Mouse (Mus musculus): Measurements from ENCODE around the gene Chac1.

Chac1 gene

DNA sequence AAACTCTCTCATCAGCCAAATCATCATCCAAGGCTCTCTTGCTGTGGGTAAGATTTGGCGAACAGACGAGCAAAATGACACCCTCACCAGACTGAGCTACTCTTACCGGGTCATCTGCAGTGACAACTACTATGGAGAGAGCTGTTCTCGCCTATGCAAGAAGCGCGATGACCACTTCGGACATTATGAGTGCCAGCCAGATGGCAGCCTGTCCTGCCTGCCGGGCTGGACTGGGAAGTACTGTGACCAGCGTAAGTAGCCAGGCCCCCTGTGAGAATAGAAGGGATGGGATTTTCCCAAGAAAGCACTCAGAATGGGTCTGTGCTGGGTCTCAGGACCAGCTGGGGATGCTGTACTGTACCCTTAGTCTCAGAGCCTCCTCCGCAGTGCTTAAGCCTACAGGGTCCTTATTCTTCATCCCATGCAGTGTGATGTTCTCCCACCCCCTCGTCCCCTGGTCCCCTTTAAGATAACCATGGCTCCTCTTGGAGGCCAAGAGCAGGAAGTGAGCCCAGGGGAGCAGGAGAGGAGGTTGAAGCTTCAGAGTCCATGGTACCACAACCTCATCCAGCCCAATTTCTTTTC, 23.0 kb upstream of the Chac1 start:
- DNase-seq (ENCODE audit: low read depth), result no peak

DNA sequence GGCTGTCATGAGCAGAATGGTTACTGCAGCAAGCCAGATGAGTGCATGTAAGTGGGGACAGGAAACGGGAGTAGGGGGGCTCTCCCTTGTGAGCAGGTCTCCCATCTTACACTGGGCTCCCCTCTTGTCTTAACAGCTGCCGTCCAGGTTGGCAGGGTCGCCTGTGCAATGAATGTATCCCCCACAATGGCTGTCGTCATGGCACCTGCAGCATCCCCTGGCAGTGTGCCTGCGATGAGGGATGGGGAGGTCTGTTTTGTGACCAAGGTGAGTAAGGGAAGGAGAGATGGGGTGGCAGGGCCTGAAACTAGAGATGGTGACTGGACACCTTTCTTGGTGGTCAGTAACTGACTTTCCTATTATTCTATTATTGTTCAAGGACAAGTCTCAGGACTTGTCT, 22.5 kb upstream of the Chac1 start:
- no peak for DNase-seq (ENCODE audit: low read depth)

DNA sequence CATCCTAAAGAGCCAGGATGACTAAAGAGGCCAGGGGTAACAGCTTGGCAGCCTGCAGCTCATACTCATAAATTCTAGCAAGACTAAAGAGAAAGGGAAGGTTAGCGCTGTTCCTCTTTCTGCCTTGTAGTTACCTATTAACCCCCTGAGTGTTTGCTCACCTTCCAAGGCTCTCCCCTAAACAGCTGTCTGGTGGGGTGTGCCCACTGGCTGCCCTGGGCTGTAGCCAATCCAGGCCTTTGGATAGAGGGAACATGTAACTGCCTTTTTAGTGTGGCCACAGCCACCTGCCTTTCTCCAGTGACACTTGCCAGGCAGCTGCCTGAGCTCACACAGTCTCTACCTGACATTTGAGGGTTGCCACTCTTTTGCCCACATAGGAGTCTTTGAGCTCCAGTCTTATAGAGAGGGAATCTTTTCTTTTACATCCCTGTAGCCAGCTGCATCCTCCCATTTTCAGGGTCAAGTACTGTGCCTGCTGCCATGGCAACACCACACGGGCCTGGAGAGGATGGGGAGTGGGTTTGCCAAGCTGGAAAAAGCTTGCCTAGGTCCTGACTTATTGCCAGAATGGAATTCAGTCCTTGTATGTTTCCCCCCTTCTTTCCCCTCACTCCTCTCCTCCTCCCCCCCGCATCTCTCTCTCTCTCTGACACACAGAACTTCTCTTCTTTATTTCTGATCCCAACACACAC, 21.8 kb upstream of the Chac1 start:
- no peak for DNase-seq (ENCODE audit: low read depth)

DNA sequence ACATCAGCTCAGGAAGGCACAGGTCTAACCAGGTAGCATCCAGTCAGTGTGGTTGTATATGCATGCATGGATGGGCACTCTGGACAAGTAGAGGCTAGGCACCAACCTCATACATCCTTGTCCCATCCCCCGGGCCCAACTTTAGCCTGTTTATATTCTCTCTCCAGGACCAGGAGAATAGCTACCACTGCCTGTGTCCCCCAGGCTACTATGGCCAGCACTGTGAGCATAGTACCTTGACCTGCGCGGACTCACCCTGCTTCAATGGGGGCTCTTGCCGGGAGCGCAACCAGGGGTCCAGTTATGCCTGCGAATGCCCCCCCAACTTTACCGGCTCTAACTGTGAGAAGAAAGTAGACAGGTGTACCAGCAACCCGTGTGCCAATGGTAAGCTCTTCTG, 20.2 kb upstream of the Chac1 start:
- DNase-seq (ENCODE audit: low read depth), result no peak

DNA sequence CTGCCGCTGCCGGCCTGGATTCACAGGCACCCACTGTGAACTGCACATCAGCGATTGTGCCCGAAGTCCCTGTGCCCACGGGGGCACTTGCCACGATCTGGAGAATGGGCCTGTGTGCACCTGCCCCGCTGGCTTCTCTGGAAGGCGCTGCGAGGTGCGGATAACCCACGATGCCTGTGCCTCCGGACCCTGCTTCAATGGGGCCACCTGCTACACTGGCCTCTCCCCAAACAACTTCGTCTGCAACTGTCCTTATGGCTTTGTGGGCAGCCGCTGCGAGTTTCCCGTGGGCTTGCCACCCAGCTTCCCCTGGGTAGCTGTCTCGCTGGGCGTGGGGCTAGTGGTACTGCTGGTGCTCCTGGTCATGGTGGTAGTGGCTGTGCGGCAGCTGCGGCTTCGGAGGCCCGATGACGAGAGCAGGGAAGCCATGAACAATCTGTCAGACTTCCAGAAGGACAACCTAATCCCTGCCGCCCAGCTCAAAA, 18.8 kb upstream of the Chac1 start:
- DNase-seq (ENCODE audit: low read depth), result no peak

DNA sequence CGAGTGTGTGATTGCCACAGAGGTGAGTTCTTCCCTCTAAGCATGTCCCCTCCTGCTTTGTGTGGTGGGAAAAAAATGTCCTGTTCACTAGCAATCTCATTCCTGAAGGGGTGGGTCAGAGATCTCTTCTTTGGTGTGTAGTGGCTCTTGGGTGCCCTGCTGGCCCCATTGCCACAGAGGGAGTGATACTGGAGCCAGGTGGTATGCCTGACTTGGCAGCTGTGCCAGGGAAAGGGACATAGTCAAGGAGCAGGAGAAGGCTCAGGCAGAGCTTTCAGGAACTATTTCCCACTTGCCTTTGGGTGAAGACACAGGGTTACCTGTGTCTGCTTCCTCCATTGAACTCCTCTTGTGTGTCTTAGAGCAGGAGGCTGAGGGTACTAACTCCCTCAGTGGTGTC, 16.9 kb upstream of the Chac1 start:
- DNase-seq (ENCODE audit: low read depth), result no peak

DNA sequence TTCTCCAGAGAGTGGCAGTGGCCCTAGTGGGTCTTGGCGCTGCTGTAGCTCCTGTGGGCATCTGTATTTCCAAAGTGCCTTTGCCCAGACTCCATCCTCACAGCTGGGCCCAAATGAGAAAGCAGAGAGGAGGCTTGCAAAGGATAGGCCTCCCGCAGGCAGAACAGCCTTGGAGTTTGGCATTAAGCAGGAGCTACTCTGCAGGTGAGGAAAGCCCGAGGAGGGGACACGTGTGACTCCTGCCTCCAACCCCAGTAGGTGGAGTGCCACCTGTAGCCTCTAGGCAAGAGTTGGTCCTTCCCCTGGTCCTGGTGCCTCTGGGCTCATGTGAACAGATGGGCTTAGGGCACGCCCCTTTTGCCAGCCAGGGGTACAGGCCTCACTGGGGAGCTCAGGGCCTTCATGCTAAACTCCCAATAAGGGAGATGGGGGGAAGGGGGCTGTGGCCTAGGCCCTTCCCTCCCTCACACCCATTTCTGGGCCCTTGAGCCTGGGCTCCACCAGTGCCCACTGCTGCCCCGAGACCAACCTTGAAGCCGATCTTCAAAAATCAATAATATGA, 16.0 kb upstream of the Chac1 start:
- DNase-seq (ENCODE audit: low read depth), result no peak

DNA sequence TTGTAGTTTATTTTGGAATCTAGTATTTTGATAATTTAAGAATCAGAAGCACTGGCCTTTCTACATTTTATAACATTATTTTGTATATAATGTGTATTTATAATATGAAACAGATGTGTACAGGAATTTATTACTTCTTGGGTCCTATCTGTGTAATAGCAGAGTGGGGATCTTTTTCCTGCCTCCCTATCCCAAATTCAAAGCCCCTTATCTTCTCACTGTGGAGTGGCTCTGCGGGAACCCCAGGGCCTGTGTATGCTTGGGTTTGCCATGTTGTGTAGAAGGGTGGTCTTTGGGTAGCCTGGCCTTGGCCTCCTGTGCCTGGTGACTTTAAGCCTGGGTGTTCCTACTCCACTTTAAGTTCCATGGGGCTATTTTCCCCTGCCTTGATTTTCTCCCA, 15.5 kb upstream of the Chac1 start:
- no peak for DNase-seq (ENCODE audit: low read depth)

DNA sequence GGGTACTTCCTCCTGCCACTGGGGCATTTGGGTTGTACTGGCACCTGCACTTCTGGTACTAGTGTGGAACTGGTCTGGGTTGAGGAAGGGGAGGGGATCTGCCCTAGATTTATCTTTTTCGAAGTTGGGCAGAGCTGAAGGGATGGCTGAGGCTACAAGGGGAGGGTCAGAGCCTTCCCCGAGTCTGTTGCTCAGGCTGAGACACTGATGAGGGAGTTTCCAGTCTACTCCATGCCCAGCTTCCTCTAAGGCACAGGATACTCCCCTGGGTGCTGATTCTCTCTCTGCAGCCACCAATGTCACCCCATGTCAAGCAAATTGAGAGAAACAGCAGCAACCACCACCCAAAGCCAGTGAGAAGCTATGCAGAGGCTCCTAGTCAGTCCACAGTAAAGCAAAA, 15.0 kb upstream of the Chac1 start:
- DNase-seq (ENCODE audit: low read depth), result no peak

DNA sequence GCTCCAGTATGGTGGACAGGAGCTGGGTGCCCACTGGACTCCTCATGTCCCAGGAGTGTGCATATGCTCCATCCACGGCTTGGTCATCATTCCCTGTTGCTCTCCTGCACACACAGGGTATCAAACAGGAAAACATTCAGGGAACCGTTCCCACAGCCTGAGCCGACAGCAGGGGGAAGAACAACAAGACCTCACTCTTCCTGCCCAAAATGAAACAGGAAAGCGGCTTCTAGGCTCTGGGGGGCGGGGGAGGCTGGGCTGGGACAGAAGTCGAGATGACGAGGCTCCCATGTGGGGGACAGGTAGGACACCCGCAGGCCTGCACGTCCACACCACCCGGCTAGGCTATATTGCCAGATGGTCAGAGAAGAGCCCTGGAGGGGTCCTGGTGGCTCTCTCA, 14.6 kb upstream of the Chac1 start:
- no peak for DNase-seq (ENCODE audit: low read depth)

DNA sequence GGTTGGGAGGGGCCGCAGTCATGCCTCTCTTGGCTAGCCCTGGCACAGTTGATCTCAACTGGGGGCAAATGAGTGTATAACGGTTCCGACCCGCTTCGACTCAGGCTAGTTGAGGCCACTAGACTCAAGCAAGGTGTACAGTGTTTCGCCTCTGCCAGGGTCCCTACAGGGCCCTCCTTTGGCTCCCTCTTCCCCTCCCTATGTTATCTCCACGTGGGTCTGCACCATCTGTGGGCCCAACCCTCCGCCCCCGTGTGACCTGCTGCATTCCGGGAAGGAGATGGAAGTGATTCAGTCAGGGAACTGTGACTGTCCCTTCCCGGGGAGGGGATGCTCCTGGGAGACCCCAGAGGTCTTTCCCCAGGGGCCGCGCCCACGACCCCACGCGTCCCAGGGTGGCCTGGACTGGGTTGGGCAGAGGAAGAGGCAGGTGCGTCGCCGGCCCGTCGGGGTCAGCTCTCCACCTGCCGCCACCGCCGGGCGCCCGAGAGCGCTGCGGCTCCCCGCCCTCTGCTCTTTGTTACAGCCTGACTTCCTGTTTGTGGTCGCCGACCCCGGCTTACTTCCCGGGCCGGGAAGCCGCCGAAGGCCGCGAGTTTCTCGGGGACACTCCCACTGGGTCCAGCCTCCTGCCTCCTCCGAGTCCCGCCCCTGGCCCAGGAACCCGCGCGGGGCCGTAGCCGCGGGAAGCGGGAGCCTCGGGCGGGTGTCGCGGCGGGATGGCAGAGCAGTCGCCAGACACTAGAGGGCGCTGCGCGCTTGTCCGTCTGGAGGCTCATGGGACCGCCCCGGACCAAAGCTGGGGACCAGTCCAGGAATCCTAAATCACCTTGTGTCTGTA, 13.4 kb upstream of the Chac1 start:
- DNase-seq (ENCODE audit: low read depth), result no peak

DNA sequence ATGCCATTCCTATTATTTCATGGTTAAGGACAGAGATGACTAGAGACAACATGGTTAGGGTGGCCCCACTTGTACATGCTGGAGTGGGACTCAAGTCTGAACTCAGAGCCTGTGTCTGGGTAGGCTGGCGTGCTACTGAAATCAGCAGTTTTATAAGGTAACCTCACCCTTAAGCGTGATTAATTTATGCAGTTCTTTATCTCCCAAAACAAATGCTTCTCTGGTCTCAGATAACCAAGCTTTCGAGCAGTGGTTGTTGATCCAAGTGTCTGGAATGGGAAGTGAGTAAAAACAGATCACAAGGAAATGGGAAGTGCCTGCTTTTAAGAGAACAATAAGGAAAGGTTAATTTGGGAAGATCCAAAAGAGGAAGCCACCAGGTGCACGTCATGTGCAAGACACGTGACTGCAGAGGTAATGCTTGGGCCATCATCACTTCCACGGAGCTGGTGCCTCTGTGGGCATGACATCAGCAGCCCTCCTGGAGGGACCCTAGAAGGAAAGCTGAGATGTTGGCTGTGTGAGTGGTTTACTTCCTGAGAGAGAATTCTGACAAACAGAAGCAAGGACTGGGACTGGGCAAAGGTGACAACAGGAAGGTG, 6.4 kb upstream of the Chac1 start:
- no peak for DNase-seq (ENCODE audit: low read depth)

DNA sequence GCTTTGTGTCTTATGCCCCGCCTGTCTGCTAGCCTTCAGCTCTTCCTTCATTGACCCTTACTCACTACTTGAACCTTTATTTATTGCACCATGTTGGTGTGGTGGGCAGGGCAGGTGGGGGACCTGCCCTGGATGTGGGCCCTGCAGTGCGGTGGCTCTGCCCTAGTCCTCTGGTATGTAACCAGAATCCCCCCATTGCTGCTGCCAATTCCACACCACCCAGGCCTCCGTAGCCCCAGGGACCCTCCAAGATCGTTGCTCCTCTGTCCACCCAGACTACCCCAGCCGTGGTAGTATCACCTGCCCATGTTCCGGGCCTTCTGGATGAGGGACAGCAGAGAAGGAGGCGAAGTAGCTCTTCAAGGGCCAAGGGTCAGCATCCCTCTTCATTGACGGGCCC, 2.7 kb downstream of the Chac1 start:
- no peak for DNase-seq (ENCODE audit: low read depth)

DNA sequence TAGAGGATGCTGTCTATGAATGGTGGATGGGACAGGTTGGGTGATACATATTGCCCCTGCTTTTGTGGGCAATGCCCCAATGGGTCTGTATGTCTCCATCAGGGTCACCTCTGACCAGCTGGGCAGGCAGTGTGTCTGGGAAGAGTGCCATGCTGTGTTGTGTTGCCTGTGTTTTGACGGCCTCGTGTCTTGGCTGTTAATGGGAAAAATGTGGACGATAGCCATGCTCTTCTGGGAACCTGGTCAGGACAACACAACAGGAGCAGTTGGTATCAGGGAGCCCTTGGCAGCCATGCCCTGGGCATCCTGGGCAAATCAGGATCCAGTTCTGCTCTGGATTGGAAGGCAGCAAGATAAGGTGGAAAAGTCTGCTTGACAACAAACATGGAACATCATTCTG, 4.1 kb downstream of the Chac1 start:
- DNase-seq (ENCODE audit: low read depth), result no peak

DNA sequence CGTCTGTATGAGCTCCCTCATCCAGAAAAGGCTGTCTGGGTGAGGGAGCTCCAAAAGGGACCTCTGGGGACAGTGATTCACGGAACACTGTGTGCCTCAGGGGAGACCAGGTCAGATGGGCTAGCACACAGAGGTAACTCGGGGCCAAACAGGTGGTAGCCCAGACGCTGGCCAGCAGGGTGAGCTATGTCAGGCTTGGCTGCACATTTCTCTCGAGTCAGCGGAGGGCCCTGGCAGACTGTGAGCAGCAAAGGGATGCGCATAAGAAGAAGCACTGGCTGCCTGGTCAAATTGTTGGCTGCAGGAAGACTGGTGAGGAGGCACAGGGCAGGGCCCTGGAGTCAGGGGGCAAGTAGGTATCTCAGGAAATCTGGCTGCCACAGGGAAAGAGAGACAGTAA, 4.6 kb downstream of the Chac1 start:
- no peak for DNase-seq (ENCODE audit: low read depth)

DNA sequence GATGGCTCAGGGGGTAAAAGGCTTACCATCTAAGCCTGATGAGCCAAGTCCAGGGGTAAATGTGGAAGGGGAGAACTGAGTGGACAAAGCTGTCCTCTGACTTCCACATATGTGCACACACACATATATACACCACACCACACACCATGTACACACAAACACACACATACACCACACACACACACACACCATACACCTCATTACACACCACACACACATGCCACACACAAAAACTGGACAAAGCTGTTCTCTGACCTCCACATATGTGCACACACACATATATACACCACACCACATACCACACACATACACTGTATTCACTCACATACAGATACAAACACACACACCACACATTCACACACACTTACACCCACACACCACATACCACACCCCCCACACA, 5.3 kb downstream of the Chac1 start:
- DNase-seq (ENCODE audit: low read depth), result no peak

DNA sequence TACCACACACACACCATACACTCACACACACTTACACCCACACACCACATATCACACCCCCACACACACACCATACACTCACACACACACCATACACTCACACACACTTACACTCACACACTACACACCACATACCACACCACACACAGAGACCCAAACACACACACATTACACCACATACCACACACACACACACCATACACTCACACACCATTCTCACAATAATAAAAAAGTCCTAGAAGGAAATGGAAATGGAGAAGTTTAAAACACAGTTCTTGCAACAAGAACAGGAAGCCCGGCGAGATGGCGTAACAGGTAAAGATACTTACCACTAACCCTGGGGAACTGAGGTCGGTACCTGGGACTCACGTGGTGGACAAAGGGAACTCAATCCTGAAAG, 5.8 kb downstream of the Chac1 start:
- DNase-seq (ENCODE audit: low read depth), result no peak

DNA sequence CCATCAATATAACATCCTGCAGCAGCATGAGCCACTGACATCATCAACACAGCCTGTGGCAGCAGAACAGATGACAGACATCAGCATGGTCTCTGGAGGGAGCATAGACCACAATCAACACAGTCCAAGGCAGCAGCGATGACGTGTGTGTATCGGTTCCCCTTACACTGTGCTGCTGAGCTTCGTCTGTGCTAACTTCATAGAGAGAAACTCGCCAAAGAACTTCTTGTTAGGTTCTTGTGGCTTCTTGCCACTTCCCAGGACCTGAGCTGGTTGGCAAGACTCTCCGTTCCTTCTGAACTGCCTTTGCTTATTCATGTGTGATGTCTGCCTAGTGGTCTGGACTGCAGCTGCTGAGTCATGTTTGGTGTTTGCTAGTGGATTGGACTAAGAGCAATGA, 7.2 kb downstream of the Chac1 start:
- DNase-seq (ENCODE audit: low read depth), result no peak

DNA sequence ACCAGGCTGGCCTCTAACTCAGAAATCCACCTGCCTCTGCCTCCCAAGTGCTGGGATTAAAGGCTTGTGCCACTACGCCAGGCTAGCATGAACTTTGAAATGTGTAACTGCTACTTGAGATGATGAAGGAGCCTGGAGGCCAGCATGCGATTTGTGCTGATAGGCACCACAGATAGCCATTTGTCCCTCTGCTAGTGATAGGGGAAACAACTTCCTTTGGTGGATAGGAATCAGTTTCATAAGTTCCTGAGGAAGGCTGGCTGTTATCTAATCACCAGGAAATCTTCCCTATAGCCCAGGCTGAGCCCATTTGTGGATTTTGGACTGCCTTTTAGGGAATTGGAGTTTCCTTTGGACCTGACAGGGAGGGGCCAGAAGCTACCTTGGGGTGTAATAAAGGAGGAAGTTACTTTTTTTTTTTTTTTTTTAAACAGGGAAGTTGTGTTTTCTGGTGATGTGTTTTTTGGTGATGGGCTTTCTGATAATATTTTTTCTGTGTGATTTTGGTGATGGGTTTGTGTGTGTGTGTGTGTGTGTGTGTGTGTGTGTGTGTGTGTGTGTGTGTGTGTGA, 8.8 kb downstream of the Chac1 start:
- DNase-seq (ENCODE audit: low read depth), result no peak

DNA sequence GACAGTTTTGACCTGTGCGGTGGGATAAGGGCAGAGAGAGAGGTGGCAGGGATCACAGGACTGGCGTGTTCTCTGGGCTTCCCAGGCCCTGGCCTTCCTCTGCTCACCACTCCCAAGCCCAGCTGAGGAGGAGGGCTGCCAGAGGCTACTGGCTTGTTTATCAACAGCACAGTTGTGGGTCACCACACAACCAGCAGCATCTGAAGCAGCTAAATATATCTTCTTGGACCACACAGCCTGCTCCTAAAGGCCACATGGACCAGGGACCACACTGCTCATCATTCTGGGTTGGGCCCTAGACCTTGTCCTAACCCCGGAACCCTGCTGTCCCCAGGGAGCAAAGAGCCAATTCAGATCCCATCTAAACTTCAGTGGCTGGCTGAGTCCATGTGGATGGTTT, 13.9 kb downstream of the Chac1 start:
- no peak for DNase-seq (ENCODE audit: low read depth)

DNA sequence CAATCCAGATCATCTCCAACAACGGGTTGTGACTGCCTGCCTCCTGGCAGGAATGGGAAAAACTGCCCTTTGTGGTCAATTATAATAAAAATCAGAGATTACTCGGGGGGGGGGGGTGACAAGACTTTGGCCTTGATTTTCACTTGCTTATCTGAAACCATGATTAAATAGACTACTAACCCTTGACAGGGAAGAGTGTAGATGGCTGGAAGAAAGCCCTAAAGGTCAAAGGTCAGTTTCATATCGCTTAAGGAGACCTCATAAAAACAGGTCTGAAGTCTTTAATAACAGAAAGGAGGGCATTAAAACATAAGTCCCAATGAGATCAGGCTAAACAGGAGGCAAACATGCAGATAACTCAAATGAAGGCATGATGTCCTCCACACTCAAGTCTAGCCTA, 16.3 kb downstream of the Chac1 start:
- no peak for DNase-seq (ENCODE audit: low read depth)

DNA sequence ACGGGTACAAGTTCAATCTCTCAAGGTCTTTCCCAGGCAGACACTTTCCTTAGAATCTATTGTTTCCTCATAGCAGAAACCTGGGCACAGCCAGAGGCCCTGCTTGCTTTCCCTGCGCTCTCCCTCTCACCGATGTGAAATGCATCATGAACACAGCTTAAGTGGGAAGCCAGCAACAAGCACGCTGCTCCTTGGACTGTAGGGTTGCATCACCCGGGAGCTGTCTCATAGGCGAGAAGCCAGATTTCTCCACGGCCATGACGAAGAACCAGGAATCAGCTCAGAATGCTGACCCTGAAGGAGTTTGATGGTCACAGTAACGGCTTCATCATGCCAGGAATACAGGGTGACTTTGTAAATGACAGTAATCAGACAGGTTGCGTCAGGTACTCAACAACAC, 19.1 kb downstream of the Chac1 start:
- DNase-seq (ENCODE audit: low read depth), result no peak

Data from c-Kit-positive CD71-negative TER-119-negative erythroid progenitor cells, embryonic 14.5 days (primary cell).